Mouse (Mus musculus) stomach, embryonic 16.5 days (tissue): ENCODE data around the gene Gfral. TPM values are rescaled to one million over a fixed set of nuclear protein-coding genes. Genes with fewer than 3 reads are reported as not detected.

ENCODE experiments used
- ATAC-seq: fragments of 200-750 bp; cut with Nextera tagmentation; 2 replicates; pipeline ENCODE4 v1.8.0; 2017; ENCODE audit warnings: moderate number of reproducible peaks, moderate TSS enrichment; ENCODE audit not compliant: insufficient read depth, low FRiP score
- H3K27ac ChIP-seq: fragments of 300-500 bp; sonication (generic); 2 replicates; pipeline ENCODE4 v1.5.1; 2014; ENCODE audit warnings: low read length
- H3K27me3 ChIP-seq: fragments of 300-500 bp; sonication (generic); 2 replicates; pipeline ENCODE4 v1.6.1; 2014; ENCODE audit warnings: low read length, control low read depth, mixed read lengths; ENCODE audit not compliant: control insufficient read depth, insufficient read depth
- H3K36me3 ChIP-seq: fragments of 300-500 bp; sonication (generic); 2 replicates; pipeline ENCODE4 v1.6.1; 2014; ENCODE audit warnings: low read length; ENCODE audit not compliant: control insufficient read depth, insufficient read depth
- H3K4me1 ChIP-seq: fragments of 300-500 bp; sonication (generic); 2 replicates; pipeline ENCODE4 v1.6.1; 2014; ENCODE audit warnings: low read length, control low read depth, mixed read lengths; ENCODE audit not compliant: control insufficient read depth, insufficient read depth
- H3K4me2 ChIP-seq: fragments of 300-500 bp; sonication (generic); 2 replicates; pipeline ENCODE4 v1.6.1; 2014; ENCODE audit warnings: low read depth, low read length, mixed read lengths
- H3K4me3 ChIP-seq: fragments of 300-500 bp; sonication (generic); replicated peaks from 2 replicates; pipeline ENCODE4 v1.5.1; 2014; ENCODE audit warnings: mild to moderate bottlenecking, low read length
- H3K9ac ChIP-seq: fragments of 300-500 bp; sonication (generic); 2 replicates; pipeline ENCODE4 v1.6.1; 2014; ENCODE audit warnings: low read length
- H3K9me3 ChIP-seq: fragments of 300-500 bp; sonication (generic); replicated peaks from 2 replicates; pipeline ENCODE4 v1.6.1; 2016; ENCODE audit warnings: low read length, control low read depth; ENCODE audit not compliant: control insufficient read depth
- WGBS: fragments of 180-500 bp; shearing (Covaris S2); extraction: QIAGEN DNeasy Blood & Tissue Kit; methylation state at CpG from one replicate; pipeline ENCODE4 v1.1.7; 2014; 5-methylcytosine and 5-hydroxymethylcytosine counted together
- polyA plus RNA-seq: library from polyadenylated mRNA; unstranded; fragments of >200 nt; fragmentation: Nextera tagmentation; extraction: Ambion mirVana; gene quantifications from 2 replicates; pipeline ENCODE4 v1.2.1, GENCODE M21; 2015

Gfral gene
- polyA plus RNA-seq, 1 experiment from 2014 or later, result not detected

DNA sequence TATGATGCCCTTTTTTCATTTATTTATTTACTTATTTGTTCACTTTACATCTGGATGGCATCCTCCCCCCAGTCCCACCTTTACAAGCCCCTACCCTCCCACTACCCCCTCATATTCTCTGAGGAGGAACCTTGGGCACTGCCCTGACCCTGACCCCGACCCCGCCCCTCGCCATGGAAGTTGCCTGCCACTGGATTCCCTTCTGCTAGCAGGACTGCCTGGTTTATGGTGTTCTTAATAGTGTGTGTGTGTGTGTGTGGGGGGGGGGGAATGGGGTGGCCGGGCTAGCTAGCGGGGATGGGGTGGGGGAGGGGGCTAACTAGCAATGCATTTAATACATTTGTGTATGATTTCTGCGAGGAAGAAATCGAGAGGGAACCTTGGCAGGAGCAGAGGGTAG lies 21.4 kb upstream of the Gfral start:
- H3K4me3 ChIP-seq, result no peak overlapping the region
- no peaks in the 10 kb centered on the region; the same call in 1 of the 2 replicates for H3K4me1 ChIP-seq
- no peaks in the 10 kb centered on the region for H3K27me3 ChIP-seq
- H3K36me3 ChIP-seq, result no peaks in the 10 kb centered on the region
- WGBS, result 49% methylated on average over 7 of the region's 7 CpGs
- ATAC-seq, result no peak
- H3K27ac ChIP-seq, result no peak overlapping the region
- no peak overlapping the region for H3K9ac ChIP-seq
- no peak overlapping the region for H3K4me2 ChIP-seq
- H3K9me3 ChIP-seq, result no peaks in the 10 kb centered on the region

- H3K4me2 ChIP-seq, result peak overlapping the region; percentile 16
These were observed 16.9 kb upstream of the Gfral start for GRCm38 (mm10) chr9:76230400-76230799.

GRCm38 (mm10) chr9:76217178-76217975 lies 3.9 kb upstream of the Gfral start:
- Histone ChIP-seq H3K27me3 (no peaks in the 10 kb centered on the region), H3K9ac (no peak overlapping the region), H3K9me3 (no peaks in the 10 kb centered on the region), H3K27ac (no peak overlapping the region), H3K4me1 (no peaks in the 10 kb centered on the region), H3K36me3 (no peaks in the 10 kb centered on the region), H3K4me2 (no peak overlapping the region), H3K4me3 (no peak overlapping the region)
- 53% methylated on average over 4 of the region's 4 CpGs for WGBS
- ATAC-seq, result no peak

More at GRCm38 (mm10) chr9:76230400-76230799, 16.9 kb upstream of the Gfral start:
- WGBS, result 48% methylated on average over 11 of the region's 11 CpGs
- Histone ChIP-seq H3K4me1 (no peaks in the 10 kb centered on the region), H3K36me3 (no peaks in the 10 kb centered on the region), H3K9ac (no peak overlapping the region), H3K4me3 (no peak overlapping the region), H3K27me3 (no peaks in the 10 kb centered on the region), H3K9me3 (no peaks in the 10 kb centered on the region), H3K27ac (no peak overlapping the region)
- no peak for ATAC-seq

- H3K36me3 ChIP-seq, result no peaks in the 10 kb centered on the region
- H3K27me3 ChIP-seq, result no peaks in the 10 kb centered on the region
- no peaks in the 10 kb centered on the region for H3K4me1 ChIP-seq
- H3K4me3 ChIP-seq, result no peak overlapping the region
- 69% methylated on average over 4 of the region's 4 CpGs for WGBS
- H3K9ac ChIP-seq, result no peak overlapping the region
- no peak overlapping the region for H3K27ac ChIP-seq
- ATAC-seq, result no peak
- no peak overlapping the region for H3K4me2 ChIP-seq
- H3K9me3 ChIP-seq, result no peaks in the 10 kb centered on the region
These were observed 1.2 kb upstream of the Gfral start for GRCm38 (mm10) chr9:76214678-76215077.

DNA sequence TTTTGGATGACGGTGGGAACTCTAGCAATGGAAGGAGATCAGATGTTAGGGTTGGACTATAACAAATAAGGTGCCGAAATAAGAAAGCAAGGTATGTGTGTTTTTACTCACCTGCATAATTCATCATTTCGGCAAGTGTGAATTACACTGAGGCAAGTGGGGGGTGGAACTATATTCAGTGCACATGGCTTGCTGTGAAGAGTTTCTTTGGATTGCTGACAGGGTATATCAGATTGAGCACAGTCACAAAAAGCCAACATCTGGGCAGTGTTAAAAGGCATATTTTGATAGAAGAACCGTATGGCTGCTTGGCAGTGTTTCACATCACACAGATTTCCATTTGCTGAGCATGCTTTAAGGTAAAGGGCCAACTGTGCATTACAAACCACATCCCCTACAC lies 16.5 kb downstream of the Gfral start:
- WGBS, result 72% methylated on average over 4 of the region's 4 CpGs
- Histone ChIP-seq H3K4me3 (no peak overlapping the region), H3K4me1 (no peaks in the 10 kb centered on the region), H3K4me2 (no peak overlapping the region), H3K36me3 (no peaks in the 10 kb centered on the region), H3K27ac (no peak overlapping the region), H3K9ac (no peak overlapping the region), H3K27me3 (no peaks in the 10 kb centered on the region), H3K9me3 (no peaks in the 10 kb centered on the region)
- no peak for ATAC-seq

GRCm38 (mm10) chr9:76179221-76179620 lies 34.2 kb downstream of the Gfral start:
- no peaks in the 10 kb centered on the region for H3K27me3 ChIP-seq
- no peak for ATAC-seq
- no peaks in the 10 kb centered on the region for H3K4me1 ChIP-seq
- no peak overlapping the region for H3K4me3 ChIP-seq
- H3K36me3 ChIP-seq, result no peaks in the 10 kb centered on the region
- H3K4me2 ChIP-seq, result no peak overlapping the region
- no peak overlapping the region for H3K9ac ChIP-seq
- H3K27ac ChIP-seq, result no peak overlapping the region
- H3K9me3 ChIP-seq, result no peaks in the 10 kb centered on the region

DNA sequence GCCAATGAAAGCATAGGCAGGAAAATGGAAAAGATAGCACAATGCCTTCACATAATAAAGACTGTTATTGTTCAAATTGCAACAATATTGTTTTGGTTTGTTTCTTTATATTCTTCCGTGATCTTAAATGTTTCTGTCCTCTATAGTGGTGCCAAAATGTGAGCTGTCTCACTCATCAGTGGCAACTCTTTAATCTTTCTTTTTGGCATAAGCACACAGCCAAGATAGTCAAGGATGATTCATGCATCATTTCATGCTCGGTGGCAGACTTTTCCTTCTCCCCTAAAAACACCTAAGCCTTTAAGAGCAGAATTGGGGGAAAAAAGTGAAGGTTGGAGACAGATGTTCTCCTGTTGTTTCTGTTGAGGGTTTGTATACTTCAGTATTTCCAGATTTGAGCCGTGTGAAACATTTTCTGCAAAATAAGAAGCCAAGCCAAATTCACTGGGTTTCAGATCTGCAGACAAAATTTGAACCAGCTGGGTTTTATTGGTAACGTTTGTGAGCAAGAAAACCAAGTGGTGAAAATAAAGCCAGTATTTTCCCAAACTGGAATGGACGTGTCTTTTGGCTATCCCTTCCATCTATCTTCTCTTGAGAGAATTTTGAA lies 40.7 kb downstream of the Gfral start:
- H3K27me3 ChIP-seq, result no peaks in the 10 kb centered on the region
- H3K27ac ChIP-seq, result no peak overlapping the region
- H3K9ac ChIP-seq, result no peak overlapping the region
- no peaks in the 10 kb centered on the region for H3K9me3 ChIP-seq
- 65% methylated on average over 5 of the region's 5 CpGs for WGBS
- no peak overlapping the region for H3K4me3 ChIP-seq
- H3K4me2 ChIP-seq, result no peak overlapping the region
- no peaks in the 10 kb centered on the region for H3K36me3 ChIP-seq
- no peaks in the 10 kb centered on the region for H3K4me1 ChIP-seq
- ATAC-seq, result no peak

- 31% methylated on average over 3 of the region's 3 CpGs for WGBS
- H3K4me1 ChIP-seq, result no peaks in the 10 kb centered on the region
- no peak for ATAC-seq
- H3K9ac ChIP-seq, result no peak overlapping the region
- H3K27me3 ChIP-seq, result no peaks in the 10 kb centered on the region
- no peaks in the 10 kb centered on the region for H3K36me3 ChIP-seq
- H3K4me2 ChIP-seq, result no peak overlapping the region
- H3K9me3 ChIP-seq, result no peaks in the 10 kb centered on the region
- no peak overlapping the region for H3K27ac ChIP-seq
- H3K4me3 ChIP-seq, result no peak overlapping the region
These were observed 45.1 kb downstream of the Gfral start for GRCm38 (mm10) chr9:76168355-76168754.

- Histone ChIP-seq H3K4me3 (no peak overlapping the region), H3K4me1 (peaks cover 4% of the 10 kb centered on the region; the same call in 1 of the 2 replicates), H3K27me3 (no peaks in the 10 kb centered on the region), H3K36me3 (no peaks in the 10 kb centered on the region), H3K4me2 (no peak overlapping the region), H3K9me3 (no peaks in the 10 kb centered on the region), H3K27ac (no peak overlapping the region), H3K9ac (no peak overlapping the region)
- no peak for ATAC-seq
- 45% methylated on average over 8 of the region's 8 CpGs for WGBS
These were observed 51.0 kb downstream of the Gfral start for GRCm38 (mm10) chr9:76162446-76162845.
